Mouse (Mus musculus) heart, embryonic 13.5 days (tissue): ENCODE data around the gene Tmem165. TPM values are rescaled to one million over a fixed set of nuclear protein-coding genes. Genes with fewer than 3 reads are reported as not detected.

Experiments used
- ATAC-seq: fragments of 200-750 bp; cut with Nextera tagmentation; 2 replicates; pipeline ENCODE4 v1.8.0; 2017; ENCODE audit warnings: moderate TSS enrichment; ENCODE audit not compliant: insufficient number of reproducible peaks, low FRiP score, low TSS enrichment; ENCODE audit errors: extremely low read depth
- H3K27ac ChIP-seq: fragments of 300-500 bp; sonication (generic); replicated peaks from 2 replicates; pipeline ENCODE4 v1.5.1; 2015; ENCODE audit warnings: moderate library complexity, mild to moderate bottlenecking, inconsistent platforms
- H3K27me3 ChIP-seq: fragments of 300-500 bp; sonication (generic); replicated peaks from 2 replicates; pipeline ENCODE4 v1.6.1; 2015; ENCODE audit warnings: mild to moderate bottlenecking, inconsistent platforms
- H3K36me3 ChIP-seq: fragments of 300-500 bp; sonication (generic); 2 replicates; pipeline ENCODE4 v1.6.1; 2015; ENCODE audit warnings: mild to moderate bottlenecking, inconsistent platforms
- H3K4me1 ChIP-seq: fragments of 300-500 bp; sonication (generic); 2 replicates; pipeline ENCODE4 v1.6.1; 2015; ENCODE audit warnings: inconsistent platforms
- H3K4me2 ChIP-seq: fragments of 300-500 bp; sonication (generic); 2 replicates; pipeline ENCODE4 v1.6.1; 2015; ENCODE audit warnings: inconsistent platforms, mild to moderate bottlenecking, moderate library complexity
- H3K4me3 ChIP-seq: fragments of 300-500 bp; sonication (generic); 2 replicates; pipeline ENCODE4 v1.5.1; 2015; ENCODE audit warnings: moderate library complexity, mild to moderate bottlenecking, inconsistent platforms
- H3K9ac ChIP-seq: fragments of 300-500 bp; sonication (generic); 2 replicates; pipeline ENCODE4 v1.6.1; 2015; ENCODE audit warnings: inconsistent platforms, mild to moderate bottlenecking, moderate library complexity
- H3K9me3 ChIP-seq: fragments of 300-500 bp; sonication (generic); 2 replicates; pipeline ENCODE4 v1.6.1; 2016; ENCODE audit warnings: inconsistent platforms
- WGBS: fragments of 180-500 bp; shearing (Covaris S2); methylation state at CpG from one replicate; pipeline ENCODE4 v1.1.7; 2015; ENCODE audit warnings: mixed read lengths; 5-methylcytosine and 5-hydroxymethylcytosine counted together
- polyA plus RNA-seq: library from polyadenylated mRNA; unstranded; fragments of >200 nt; fragmentation: Nextera tagmentation; extraction: Ambion mirVana; gene quantifications from 2 replicates; pipeline ENCODE4 v1.2.1, GENCODE M21; 2015

Tmem165 gene
- polyA plus RNA-seq, 1 experiment from 2014 or later, result 68.8 TPM

DNA sequence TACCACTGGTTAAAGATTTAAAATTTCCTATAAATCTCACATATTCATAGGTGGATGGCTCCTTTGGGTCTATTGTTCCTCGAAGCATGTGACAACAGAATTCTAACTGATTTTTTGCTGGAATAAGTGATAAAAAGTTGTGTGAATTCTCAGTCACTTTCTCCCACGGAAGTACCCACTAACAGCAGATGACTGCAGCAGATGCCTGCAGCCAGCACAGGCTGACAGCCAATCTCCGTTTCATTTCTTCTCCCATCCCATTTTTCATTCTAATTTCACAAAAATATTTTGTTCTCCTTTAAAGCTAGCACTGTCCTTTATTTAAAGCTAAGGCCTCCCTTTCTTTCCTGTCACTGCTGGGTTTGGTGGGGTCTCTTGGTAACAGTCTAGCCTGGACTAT lies 61.7 kb downstream of the Tmem165 start:
- Histone ChIP-seq H3K4me1 (no peaks in the 10 kb centered on the region), H3K27ac (no peak overlapping the region), H3K4me2 (no peak overlapping the region), H3K36me3 (peaks cover 41% of the 10 kb centered on the region), H3K9me3 (no peaks in the 10 kb centered on the region), H3K4me3 (no peak overlapping the region), H3K27me3 (no peaks in the 10 kb centered on the region), H3K9ac (no peak overlapping the region)
- 83% methylated on average over 3 of the region's 3 CpGs for WGBS
- no peak for ATAC-seq

DNA sequence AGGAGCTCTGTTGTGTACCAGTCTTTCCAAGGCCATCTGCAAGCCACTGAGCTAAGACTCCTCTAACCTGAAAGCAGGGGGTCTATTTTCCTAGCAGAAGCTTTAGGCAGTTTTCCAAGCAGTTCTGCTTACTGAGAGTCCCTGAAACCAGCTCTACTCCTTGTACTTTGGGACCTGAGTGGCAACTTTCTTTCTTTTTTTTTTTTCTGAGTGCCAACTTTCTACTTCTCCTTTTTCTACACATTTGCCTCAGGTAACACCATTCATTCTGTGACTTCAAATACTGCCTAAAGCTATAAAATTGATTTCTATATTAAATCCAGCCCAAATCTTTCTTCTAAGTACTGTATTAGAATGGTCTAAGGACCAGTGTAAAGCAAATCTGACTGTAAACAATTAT lies 62.9 kb downstream of the Tmem165 start:
- no peaks in the 10 kb centered on the region for H3K27me3 ChIP-seq
- no peak overlapping the region for H3K4me3 ChIP-seq
- H3K4me1 ChIP-seq, result no peaks in the 10 kb centered on the region
- no peak for ATAC-seq
- H3K9ac ChIP-seq, result no peak overlapping the region
- H3K4me2 ChIP-seq, result no peak overlapping the region
- H3K36me3 ChIP-seq, result peaks cover 35% of the 10 kb centered on the region
- no peaks in the 10 kb centered on the region for H3K9me3 ChIP-seq
- H3K27ac ChIP-seq, result no peak overlapping the region

DNA sequence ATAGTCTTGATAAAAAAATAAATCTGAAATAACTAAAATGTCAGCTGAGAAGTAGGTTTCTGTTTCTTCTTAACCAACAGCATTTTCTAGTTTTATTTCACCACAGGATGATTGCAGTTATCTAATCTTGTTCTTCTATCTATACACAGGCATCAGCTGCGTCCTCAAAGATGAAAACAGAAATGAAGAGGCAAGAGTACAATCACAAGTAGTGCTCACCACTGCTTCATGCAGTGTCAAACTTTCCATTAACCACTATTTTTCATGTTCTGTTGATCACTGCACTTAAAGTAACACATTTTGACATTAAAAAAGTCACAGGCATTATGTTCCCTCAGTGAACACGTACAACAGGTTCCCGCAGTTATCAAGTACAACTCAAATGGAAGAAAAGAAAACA lies 67.3 kb downstream of the Tmem165 start:
- no peak for ATAC-seq
- H3K27me3 ChIP-seq, result no peaks in the 10 kb centered on the region
- 82% methylated on average over 3 of the region's 3 CpGs for WGBS
- H3K4me1 ChIP-seq, result no peaks in the 10 kb centered on the region
- no peak overlapping the region for H3K27ac ChIP-seq
- H3K36me3 ChIP-seq, result peaks cover 29% of the 10 kb centered on the region
- H3K9me3 ChIP-seq, result no peaks in the 10 kb centered on the region
- no peak overlapping the region for H3K9ac ChIP-seq
- H3K4me2 ChIP-seq, result no peak overlapping the region
- H3K4me3 ChIP-seq, result no peak overlapping the region

Other genes with a start within 250 kb of the Tmem165 start
- gene Kdr, start 205.4 kb upstream of the Tmem165 start, polyA plus RNA-seq, result 32.7 and 35.0 TPM in 2 replicates
- gene Srd5a3, start 43.6 kb upstream of the Tmem165 start, polyA plus RNA-seq, result 25.9 and 27.7 TPM in 2 replicates
- gene Clock, start 120.9 kb downstream of the Tmem165 start, polyA plus RNA-seq, result 8.3 and 8.4 TPM in 2 replicates
- gene Pdcl2, start 147.3 kb downstream of the Tmem165 start, polyA plus RNA-seq, result not detected in 2 replicates
- not detected in 2 replicates for gene Nmu, start 179.9 kb downstream of the Tmem165 start, polyA plus RNA-seq